Mouse (Mus musculus) cerebellum, adult 2 months (tissue): ENCODE data around the gene Platr17. TPM values are rescaled to one million over a fixed set of nuclear protein-coding genes. Genes with fewer than 3 reads are reported as not detected.
"Not testable (repeated sequence)": the region's sequence is repeated elsewhere in the genome, so short reads cannot be mapped to it uniquely, and the experiment has no call there.

Source experiments
- DNase-seq, 2 experiments: peaks; one replicate each; pipeline ENCODE4 v3.0.0; 2021
- H3K27ac ChIP-seq: fragments of 200-500 bp; 2 replicates; pipeline ENCODE4 v1.5.1; 2012; ENCODE audit warnings: low read length, control low read depth, inconsistent platforms; ENCODE audit not compliant: insufficient read depth
- H3K27me3 ChIP-seq: fragments of 200-500 bp; 2 replicates; pipeline ENCODE4 v1.6.1; 2012; ENCODE audit warnings: inconsistent platforms, mild to moderate bottlenecking, low read length, moderate library complexity; ENCODE audit not compliant: control insufficient read depth, insufficient read depth
- H3K4me1 ChIP-seq: fragments of 200-500 bp; 2 replicates; pipeline ENCODE4 v1.6.1; 2011; ENCODE audit warnings: low read length; ENCODE audit not compliant: control insufficient read depth, insufficient read depth
- H3K4me3 ChIP-seq: fragments of 200-500 bp; replicated peaks from 2 replicates; pipeline ENCODE3; 2011; ENCODE audit warnings: mild to moderate bottlenecking, low read depth, low read length, control low read depth; ENCODE audit not compliant: insufficient read depth
- CTCF ChIP-seq: fragments of 200-500 bp; IDR thresholded peaks from 2 replicates; pipeline ENCODE4 v1.5.1; 2011; ENCODE audit warnings: low read depth, mild to moderate bottlenecking, control low read depth, low read length, moderate library complexity, borderline replicate concordance; ENCODE audit not compliant: insufficient read depth
- POLR2A ChIP-seq: fragments of 200-500 bp; IDR thresholded peaks from 2 replicates; pipeline ENCODE4 v1.6.1; 2011; ENCODE audit warnings: low read length, control low read depth, borderline replicate concordance; ENCODE audit not compliant: insufficient read depth
- WGBS: fragments of 180-500 bp; shearing (Covaris S2); methylation state at CpG from one replicate; pipeline ENCODE4 v1.1.7; 2018; 5-methylcytosine and 5-hydroxymethylcytosine counted together
- polyA plus RNA-seq: library from polyadenylated mRNA; depleted of rRNA; stranded (reverse); fragments of >200 nt; gene quantifications from 2 replicates; pipeline ENCODE4 v1.2.3, GENCODE M21; 2012; rRNA removed

The Platr17 gene
- polyA plus RNA-seq: 0.48 and 0.65 TPM in 2 replicates

DNA sequence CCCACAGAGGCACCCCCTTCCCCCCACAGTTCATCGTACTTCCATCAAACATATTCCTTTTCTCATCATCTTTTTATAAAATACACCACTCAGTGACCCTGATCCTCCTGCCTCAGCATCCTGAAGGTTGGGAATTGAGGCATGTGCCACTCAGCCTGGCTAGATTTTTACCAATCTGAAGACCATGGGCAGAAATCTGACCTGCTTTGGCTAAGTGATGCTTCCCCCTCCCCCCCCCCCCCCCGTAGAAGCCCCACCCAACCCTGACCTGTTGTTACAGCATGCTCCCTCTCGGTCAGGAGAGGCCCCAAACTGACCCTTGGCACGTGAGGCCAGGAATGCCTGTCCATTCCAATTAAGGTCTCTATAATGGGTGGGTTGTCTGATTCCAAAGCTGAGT, at the start of gene Platr17:
TSS of gene Platr17 (plus strand) at position 301 of the 400 bp plus-strand sequence.
- H3K27ac ChIP-seq, H3K27me3 ChIP-seq, DNase-seq, H3K4me1 ChIP-seq, H3K4me3 ChIP-seq: not testable (repeated sequence)
- 24% methylated on average over 4 of the region's 4 CpGs for WGBS

DNA sequence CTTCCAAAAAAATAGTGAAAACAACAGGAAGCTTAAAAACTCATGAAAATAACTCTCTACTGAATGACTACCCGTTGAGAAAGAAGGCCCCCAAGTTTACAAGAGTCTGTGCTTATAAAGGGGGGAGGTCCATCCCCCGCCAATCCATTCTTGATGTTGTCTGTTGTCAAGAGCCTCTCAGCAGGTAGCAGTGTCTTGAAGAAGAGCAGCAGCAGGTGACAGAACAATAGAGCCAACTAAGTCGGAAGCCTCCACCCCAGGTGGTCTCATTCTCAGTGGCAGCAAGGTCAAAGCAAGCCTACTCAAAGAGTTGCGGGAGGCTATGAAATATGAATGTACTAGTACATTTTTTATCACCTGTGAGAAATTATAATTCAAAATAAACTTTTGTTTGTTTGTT, 47.1 kb upstream of the Platr17 start:
- H3K4me1 ChIP-seq: no peaks in the 10 kb centered on the region
- no peak overlapping the region for H3K27ac ChIP-seq
- no peaks in the 10 kb centered on the region for H3K27me3 ChIP-seq
- TF ChIP-seq POLR2A (no peak), CTCF (no peak)
- H3K4me3 ChIP-seq: no peak overlapping the region
- 25% methylated on average over 4 of the region's 4 CpGs for WGBS
- DNase-seq: no peak

DNA sequence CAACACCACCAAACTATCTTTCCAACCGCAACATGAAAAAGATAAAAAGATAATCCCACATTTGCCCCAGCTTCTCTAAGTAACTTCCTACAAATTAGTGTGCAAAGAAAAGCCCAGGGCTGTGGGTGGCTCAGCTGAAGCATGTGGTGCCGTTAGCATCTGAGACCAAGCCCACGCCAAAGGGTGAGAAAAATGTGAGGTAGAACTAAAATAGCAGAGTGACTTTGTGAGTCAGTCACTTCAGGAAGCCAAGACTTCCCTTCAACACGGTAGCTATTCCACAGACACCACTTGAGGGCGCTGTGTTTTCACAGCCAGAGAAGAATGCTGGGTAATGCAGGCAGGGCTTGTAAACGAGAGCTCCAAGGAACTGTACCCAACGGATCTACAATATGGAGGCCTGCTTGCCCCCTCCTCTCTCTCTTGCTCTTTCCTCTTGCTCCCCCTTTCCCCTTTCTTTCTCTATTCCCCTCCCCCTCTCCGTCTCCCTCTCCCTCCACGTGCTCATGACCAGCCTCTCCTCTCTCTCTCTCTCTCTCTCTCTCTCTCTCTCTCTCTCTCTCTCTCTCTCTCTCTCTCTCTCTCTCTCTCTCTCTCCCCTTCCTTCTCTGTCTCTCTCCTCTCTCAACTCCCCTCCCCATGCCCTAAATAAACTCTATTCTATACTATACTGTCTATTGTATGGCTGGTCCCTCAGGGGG, 39.5 kb upstream of the Platr17 start:
- Histone ChIP-seq H3K27ac (no peak overlapping the region), H3K4me3 (no peak overlapping the region), H3K27me3 (no peaks in the 10 kb centered on the region), H3K4me1 (no peaks in the 10 kb centered on the region)
- 38% methylated on average over 9 of the region's 9 CpGs for WGBS
- TF ChIP-seq CTCF: peak; percentile 22; the same call in 1 of the 2 replicates
- no peak for TF ChIP-seq POLR2A
- DNase-seq: peak in 1 of 2 experiments; percentile 15

DNA sequence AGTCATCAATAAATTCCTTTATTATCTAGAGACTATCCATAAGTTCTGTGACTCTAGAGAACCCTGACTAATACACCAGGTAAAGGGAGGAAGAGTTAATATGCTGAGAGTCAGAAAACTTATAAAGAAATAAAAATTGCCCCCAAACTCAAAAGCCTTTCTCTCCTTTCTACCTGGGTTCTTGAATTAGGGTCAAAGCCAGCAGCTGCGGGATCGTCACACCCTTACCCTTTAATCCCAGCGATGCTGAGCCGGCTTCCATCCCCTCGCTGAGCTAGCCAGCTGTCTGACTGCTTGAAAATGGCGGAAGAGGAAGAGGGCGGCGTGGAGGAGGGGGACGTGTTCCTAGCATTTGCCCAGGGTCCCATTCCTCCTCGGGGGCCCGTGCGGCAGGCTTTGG, 31.4 kb upstream of the Platr17 start, which contains the start of gene Gm7029:
TSS of gene Gm7029 (plus strand) at position 301 of the 400 bp plus-strand sequence.
- H3K27me3 ChIP-seq, H3K4me1 ChIP-seq, H3K27ac ChIP-seq, H3K4me3 ChIP-seq, DNase-seq: not testable (repeated sequence)
- 71% methylated on average over 6 of the region's 12 CpGs for WGBS

DNA sequence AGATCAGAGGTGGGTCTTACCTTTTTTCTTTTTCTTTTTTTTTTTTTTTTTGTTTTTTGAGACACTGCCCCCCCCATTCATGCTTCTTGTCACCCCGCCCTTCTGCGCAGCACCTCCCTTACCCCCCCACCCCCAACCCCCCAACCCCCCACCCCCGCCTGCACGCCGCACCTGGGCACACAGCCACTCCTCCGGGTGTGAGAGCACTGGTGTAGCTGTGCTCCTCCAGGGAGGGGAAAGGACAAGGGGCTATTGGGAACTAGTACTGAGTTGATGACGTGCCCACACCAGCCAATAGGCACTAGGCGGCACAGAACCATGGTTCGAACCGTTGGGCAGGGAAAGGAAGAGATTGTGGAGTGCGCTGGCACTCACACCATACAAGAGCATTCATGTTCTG, 30.5 kb upstream of the Platr17 start:
- Histone ChIP-seq H3K4me3 (no peak overlapping the region), H3K27ac (no peak overlapping the region), H3K4me1 (no peaks in the 10 kb centered on the region), H3K27me3 (no peaks in the 10 kb centered on the region)
- DNase-seq: peak; percentile 35 to 43
- WGBS: 86% methylated on average over 11 of the region's 11 CpGs
- TF ChIP-seq POLR2A (no peak), CTCF (no peak)

DNA sequence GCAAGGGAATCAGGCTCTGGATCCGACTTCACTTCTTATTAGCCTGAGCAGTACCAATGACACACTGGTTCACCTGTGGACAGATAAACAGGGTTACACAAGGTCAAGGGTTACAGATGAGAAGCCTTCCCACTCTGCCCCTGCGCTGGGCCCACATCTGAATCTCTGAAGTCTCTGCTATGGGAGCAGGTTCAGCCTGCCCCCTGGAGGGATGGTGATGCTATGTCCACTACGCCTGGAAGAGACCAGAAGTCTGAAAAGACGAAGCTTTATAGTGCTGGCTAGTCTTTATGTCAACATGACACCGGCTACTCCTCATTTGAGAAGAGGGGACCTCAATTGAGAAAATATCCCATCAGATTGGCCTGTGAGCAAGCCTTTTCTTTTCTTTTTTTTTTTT, 29.1 kb upstream of the Platr17 start:
- 82% methylated on average over 5 of the region's 5 CpGs for WGBS
- H3K4me1 ChIP-seq, DNase-seq, H3K27me3 ChIP-seq, H3K27ac ChIP-seq, H3K4me3 ChIP-seq: not testable (repeated sequence)

DNA sequence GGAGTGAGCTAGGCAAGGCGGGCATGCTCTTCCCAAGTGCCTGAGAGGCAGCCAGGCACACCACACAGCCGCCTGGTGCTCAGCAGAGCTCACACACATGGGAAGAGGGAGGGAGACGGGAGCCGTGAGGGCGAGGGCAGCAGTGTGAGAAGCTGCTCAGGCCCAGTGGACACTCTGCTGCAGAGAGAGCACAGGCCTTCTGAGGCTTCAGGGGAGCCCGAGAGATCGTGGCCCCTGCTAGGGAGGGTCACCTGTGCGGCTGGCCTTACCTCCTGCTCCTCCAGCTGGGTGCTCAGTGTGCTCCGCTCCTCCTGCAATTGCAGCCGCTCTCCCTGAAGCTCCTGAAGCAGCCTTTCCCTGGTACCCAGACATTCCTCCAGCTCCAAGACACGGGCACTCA, 20.6 kb upstream of the Platr17 start:
- not testable (repeated sequence) for DNase-seq, H3K4me1 ChIP-seq, H3K27me3 ChIP-seq, H3K27ac ChIP-seq, H3K4me3 ChIP-seq
- 89% methylated on average over 10 of the region's 11 CpGs for WGBS

DNA sequence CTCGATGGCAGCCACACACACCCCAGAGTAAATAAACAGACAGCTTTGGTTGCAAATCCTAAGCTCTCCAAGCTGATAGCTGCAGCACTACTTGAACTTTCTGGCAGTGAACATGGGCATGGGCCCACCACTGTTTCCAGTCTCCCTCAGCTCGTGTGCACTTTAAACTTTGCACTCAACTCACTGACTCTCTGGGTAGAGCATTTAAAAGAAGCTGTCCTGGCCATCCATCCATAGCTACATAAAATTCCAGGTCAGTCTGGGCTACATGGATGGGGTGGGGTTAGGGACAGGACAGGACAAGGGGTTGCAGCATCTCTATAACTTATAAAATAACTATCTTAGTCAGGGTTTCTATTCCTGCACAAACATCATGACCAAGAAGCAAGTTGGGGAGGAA, 17.1 kb upstream of the Platr17 start:
- not testable (repeated sequence) for DNase-seq, H3K27ac ChIP-seq, H3K27me3 ChIP-seq, H3K4me1 ChIP-seq, H3K4me3 ChIP-seq
- 67% methylated on average over 2 of the region's 2 CpGs for WGBS

DNA sequence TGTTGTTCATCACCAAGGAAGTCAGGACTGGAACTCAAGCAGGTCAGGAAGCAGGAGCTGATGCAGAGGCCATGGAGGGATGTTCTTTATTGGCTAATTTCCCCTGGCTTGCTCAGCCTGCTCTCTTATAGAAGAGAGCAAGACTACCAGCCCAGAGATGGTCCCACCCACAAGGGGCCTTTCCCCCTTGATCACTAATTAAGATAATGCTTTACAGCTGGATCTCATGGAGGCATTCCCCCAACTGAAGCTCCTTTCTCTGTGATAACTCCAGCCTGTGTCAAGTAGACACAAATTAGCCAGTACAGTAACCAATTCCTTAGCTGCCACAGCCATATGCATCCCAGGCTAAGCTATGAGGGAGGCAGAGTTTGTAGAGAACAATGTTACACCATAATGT, 16.7 kb upstream of the Platr17 start:
- H3K27ac ChIP-seq, H3K4me1 ChIP-seq, H3K4me3 ChIP-seq, H3K27me3 ChIP-seq, DNase-seq: not testable (repeated sequence)

DNA sequence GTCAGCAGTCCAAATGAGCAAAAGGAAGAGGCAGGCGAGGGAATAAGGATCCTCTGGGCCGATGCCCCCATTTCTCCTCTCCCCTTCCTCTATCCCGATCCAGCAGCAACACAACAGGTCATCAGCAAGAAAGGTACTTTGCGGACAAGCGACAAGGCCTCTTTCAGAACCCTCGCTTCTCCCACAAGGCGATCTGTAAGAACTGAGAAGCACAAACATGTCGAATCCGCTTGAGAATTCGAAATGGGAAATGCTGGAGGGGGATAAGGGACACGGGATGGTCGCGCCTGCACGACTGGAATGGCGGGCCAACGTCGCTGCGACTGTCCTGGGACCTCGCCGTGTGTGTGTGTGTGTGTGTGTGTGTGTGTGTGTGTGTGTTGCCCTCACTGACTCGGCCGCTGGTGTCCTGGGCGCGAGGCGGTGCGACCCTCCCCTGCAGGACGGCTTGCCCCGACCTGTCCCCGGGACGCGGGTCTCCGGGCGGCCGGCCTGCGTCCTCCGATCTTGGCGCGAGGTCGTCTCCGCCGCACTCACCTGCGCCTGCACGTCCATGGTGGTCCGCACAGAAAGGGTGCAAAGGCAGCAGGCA, 14.9 kb upstream of the Platr17 start:
- H3K4me3 ChIP-seq: peak overlapping the region; percentile 94
- under 1% methylated on average over 43 of the region's 44 CpGs for WGBS
- not testable (repeated sequence) for H3K27ac ChIP-seq, H3K4me1 ChIP-seq, DNase-seq, H3K27me3 ChIP-seq
